ENCODE assay signal across 23 mouse cellular contexts in the genomic region with DNA sequence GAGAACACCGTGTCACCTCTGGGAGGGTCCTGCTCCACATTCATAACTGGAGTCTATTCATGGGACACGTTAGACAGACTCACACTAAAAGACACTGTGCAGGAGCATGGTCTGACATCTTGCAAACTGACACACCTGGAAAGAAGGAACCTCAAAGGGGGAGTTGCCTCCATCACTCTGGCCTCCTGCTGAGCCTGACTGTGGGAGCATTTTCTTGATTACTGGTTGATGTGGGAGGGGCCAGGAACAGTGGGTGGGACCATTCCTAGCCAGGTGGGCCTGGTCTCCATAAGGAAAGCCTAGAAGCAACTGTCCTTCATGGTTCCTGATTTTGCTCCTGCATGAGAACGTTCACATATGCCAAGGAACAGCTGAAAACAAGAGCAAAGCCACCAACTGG. TPM values are rescaled to one million over a fixed set of nuclear protein-coding genes. Genes with fewer than 3 reads are reported as not detected.
"Had no signal": no experiment of that assay in that cellular context is flagged by ENCODE, and none has a peak within 500 bp of the region (broad histone marks: within the 10 kb centered on the region; RNA-seq: fewer than 3 reads in every experiment).

No protein-coding gene starts in this region.

- H3K27me3 ChIP-seq: limb, embryonic 12.5 days; limb, embryonic 15.5 days; midbrain, embryonic 12.5 days; midbrain, embryonic 15.5 days; stomach, embryonic 15.5 days had no signal

- H3K4me3 ChIP-seq: limb, embryonic 12.5 days; limb, embryonic 15.5 days; midbrain, embryonic 12.5 days; midbrain, embryonic 15.5 days; stomach, embryonic 15.5 days had no signal

- H3K4me1 ChIP-seq: midbrain, embryonic 15.5 days had no signal

- H3K27ac ChIP-seq: limb, embryonic 12.5 days; liver, embryonic 14.5 days; macrophage; midbrain, embryonic 12.5 days; midbrain, embryonic 15.5 days; stomach, embryonic 15.5 days had no signal

- DNase-seq: kidney, postnatal 10 days; kidney, postnatal 36 days; layer of hippocampus, postnatal 36 days; liver, postnatal 0 days; lung, embryonic 14.5 days; right cerebral cortex, adult 18-20 months; right cerebral cortex, postnatal 14 days; right cerebral cortex, postnatal 4 days; thymus, adult 2 months; thymus, postnatal 14 days; thymus, postnatal 4 days had no signal

- ATAC-seq: liver, postnatal 0 days; midbrain, embryonic 15.5 days had no signal

- H3K9ac ChIP-seq: limb, embryonic 12.5 days; limb, embryonic 15.5 days; liver, embryonic 14.5 days; liver, postnatal 0 days; lung, embryonic 14.5 days; midbrain, embryonic 12.5 days; midbrain, embryonic 15.5 days; stomach, embryonic 15.5 days had no signal

- H3K36me3 ChIP-seq: limb, embryonic 12.5 days; limb, embryonic 15.5 days; midbrain, embryonic 12.5 days; midbrain, embryonic 15.5 days; stomach, embryonic 15.5 days had no signal

- H3K4me2 ChIP-seq: limb, embryonic 12.5 days; limb, embryonic 15.5 days; liver, embryonic 11.5 days; lung, embryonic 14.5 days; midbrain, embryonic 12.5 days; midbrain, embryonic 15.5 days; stomach, embryonic 15.5 days had no signal

- H3K9me3 ChIP-seq: limb, embryonic 12.5 days; limb, embryonic 15.5 days; midbrain, embryonic 12.5 days; midbrain, embryonic 15.5 days; stomach, embryonic 15.5 days had no signal

RNA-seq across cellular contexts. Expression of a gene that starts 54.8 kb away (rescaled TPM):
- polyA plus RNA-seq: kidney, embryonic 14.5 days; limb, embryonic 12.5 days; limb, embryonic 15.5 days; liver, embryonic 11.5 days; liver, embryonic 14.5 days; liver, postnatal 0 days; lung, embryonic 14.5 days; lung, postnatal 0 days; macrophage; midbrain, embryonic 12.5 days; midbrain, embryonic 15.5 days; neural tube, embryonic 11.5 days; neural tube, embryonic 14.5 days; stomach, embryonic 15.5 days had no signal
